Mouse (Mus musculus): ENCODE results near the gene G6pc2.

- TF ChIP-seq CTCF (IDR thresholded peaks at IDR 0.05; ENCODE audit: borderline replicate concordance, insufficient read depth, low read depth, low read length) (no peak), POLR2A (IDR thresholded peaks at IDR 0.05; ENCODE audit: borderline replicate concordance, insufficient read depth, low read length) (no peak)
Observed at GRCm38 (mm10) chr2:69222815-69223214, 11.9 kb downstream of the G6pc2 start.
